Mouse (Mus musculus): Measurements from ENCODE around the gene Cx3cr1.

Cx3cr1 gene

DNA sequence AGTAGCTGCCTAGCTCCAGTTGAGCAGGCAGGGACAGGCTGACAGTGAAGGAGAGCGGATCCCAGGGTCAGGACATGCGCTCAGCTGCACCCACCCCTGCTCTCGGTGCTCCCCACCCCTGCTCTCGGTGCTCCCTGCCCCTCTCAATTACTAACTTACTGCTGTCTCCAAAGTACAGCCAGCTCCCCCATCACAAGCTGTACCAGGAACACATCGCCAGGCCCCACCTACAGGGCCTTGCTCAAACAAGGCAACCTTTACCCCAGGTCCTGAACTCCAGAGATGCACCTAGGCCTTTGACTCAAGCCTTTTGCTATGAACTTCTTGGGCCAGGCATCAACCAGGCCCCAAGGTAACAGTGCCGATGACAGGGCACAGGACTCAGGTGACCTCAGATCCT is 136.0 kb downstream of the Cx3cr1 start:
- DNase-seq: no peak

- DNase-seq: no peak
These were observed 137.3 kb downstream of the Cx3cr1 start for GRCm38 (mm10) chr9:119932358-119932757.

DNA sequence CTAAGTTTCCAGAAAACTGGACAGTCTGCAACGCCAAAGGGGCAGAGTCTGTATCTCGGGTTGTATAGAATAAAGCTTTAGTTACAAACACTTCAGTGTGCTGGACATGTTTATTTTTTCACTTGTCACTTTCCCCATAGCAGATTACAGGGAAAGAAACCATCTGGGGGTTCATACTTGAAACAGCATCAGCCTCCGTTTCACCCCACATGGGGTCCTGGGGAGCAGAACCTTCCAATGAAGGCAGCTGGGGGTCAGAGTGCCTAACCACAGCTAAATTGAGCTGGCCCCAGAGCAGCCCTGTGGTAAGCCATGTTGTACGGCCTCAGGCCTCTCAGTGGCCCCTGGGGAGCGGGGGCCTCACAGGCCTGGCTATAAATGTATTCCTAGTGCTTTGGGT is 143.2 kb downstream of the Cx3cr1 start:
- DNase-seq: no peak

- no peak for DNase-seq
These were observed 143.9 kb downstream of the Cx3cr1 start for GRCm38 (mm10) chr9:119925729-119926128.

GRCm38 (mm10) chr9:119925120-119925657 is 144.5 kb downstream of the Cx3cr1 start:
- peak; percentile 10 for DNase-seq

GRCm38 (mm10) chr9:119923462-119923861 is 146.2 kb downstream of the Cx3cr1 start:
- DNase-seq: no peak

DNA sequence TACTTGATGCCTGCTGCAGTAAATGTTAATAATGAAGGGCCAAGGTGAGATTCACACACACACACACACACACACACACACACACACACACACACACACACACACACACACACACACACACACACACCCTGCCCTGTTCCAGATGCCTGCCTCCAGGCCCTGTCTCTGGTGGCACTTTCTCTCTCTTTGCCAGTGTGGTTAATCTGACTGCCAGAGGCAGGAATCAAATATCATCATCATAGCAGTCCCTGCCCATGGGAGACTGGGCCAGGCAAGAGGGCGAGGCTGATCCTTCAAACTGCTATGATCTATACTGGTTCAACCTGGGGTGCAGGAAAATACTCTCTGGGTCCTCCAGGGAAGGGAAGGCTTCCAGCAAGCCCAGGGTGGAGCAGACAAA is 149.8 kb downstream of the Cx3cr1 start:
- DNase-seq: no peak

- no peak for DNase-seq
These were observed 156.4 kb downstream of the Cx3cr1 start for GRCm38 (mm10) chr9:119913087-119913838.

DNA sequence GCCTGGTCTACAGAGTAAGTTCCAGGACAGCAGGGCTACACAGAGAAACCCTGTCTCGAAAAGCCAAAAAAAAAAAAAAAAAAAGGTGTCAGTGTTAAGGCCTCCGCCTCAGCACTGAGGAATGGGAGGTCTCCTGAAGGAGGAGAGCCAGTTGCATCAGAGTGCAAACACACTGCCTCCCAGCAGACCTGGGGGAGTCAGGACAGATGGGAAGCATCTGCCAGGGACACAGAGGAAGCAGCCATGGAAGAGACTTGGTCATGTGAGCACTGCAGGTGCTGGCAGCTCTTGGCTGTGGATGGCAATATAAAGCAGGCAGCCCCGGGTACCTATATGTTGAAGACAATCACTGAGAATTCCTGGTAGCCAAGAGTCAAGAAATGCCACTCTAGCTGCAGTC is 159.7 kb downstream of the Cx3cr1 start:
- no peak for DNase-seq

GRCm38 (mm10) chr9:119908708-119909107 is 161.0 kb downstream of the Cx3cr1 start:
- no peak for DNase-seq

DNA sequence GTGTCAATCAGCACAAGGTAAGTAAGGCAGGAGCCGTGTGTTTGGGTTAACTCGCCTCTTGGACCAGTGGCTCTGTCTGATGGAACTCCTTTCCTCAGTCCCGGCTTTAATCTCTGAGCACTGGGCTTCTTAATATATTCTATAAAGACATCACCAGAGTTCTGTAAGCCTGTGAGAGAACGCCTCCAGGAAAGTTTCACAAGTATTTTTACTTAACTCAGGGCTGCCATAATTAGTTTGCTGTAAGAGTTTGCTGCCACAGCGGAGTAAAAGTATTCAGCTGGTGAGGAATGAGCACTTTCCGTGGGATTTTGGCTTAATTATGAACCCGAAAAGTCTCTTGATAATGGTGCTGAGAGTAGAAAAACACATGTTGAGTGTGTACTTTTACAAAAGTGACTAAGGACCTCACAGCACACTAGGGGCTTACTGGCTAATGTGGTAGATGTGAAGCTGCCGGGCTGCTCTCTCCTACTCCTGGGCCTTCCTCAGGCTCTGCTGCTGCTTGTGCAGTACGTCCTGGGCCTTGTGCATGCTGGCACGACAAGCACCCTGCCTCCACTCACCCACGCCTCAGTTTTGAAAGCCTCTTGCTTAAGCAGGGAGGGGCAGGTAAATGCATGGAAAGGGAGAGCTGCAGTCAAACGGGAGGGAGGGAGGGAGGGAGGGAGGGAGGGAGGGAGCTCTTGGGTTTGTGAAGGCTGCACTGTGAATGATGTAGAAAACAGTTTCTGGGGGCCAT is 167.1 kb downstream of the Cx3cr1 start:
- DNase-seq: no peak

DNA sequence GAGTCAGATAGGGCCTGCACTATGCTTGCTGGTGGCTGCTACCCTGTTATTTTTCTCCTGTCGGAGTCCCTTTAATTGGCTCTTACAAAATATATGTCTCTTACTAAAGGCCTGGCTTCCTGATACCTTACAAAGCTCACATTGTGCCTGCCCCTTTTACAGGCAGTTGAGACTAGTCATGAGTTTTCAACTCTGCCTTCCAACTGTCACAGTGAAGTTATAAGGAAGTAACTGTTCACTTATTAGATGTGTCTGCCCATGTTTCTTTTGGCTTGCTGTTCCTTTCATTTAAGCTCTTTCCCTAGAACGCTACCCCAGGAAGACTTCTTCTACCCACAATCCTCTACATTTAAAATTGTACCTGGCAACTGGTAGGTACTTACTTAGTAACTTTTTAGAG is 170.2 kb downstream of the Cx3cr1 start:
- DNase-seq: no peak

- peak; percentile 53 for DNase-seq
These were observed 174.5 kb downstream of the Cx3cr1 start for GRCm38 (mm10) chr9:119895040-119895721.

DNA sequence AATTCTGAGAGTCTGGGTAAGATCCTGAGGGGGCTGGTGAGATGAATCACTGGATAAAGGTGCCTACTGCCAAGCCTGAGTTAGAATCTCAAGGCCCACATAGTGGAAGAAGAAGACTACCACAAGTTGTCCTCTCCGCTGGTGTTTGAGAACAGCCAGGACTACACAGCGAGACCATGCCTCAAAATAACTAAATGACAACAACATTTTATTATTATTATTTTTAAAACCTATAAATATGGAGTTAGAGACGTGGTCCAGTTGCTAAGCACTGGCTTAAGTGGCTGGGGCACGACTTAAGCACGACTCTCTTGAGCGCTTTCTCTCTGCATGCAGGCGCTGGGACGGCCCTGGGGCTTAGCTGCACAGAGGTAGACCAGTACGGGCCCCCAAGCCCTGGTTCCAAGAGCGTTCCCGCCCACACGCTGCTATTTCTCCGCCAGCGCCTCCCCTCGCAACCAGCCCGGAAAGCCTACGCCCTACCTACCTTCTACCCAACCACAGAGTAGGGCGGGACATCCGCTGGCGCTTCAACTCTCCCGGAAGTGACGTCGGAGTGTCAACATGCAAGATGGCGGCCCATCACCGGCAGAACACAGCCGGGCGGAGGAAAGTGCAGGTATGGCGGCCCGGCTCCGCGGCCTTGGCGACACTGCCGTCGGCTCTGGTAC is 175.2 kb downstream of the Cx3cr1 start, which contains the start of gene Wdr48:
TSS of gene Wdr48 (plus strand) at position 540 of the 671 bp plus-strand sequence.
- DNase-seq: peak; percentile 98

DNA sequence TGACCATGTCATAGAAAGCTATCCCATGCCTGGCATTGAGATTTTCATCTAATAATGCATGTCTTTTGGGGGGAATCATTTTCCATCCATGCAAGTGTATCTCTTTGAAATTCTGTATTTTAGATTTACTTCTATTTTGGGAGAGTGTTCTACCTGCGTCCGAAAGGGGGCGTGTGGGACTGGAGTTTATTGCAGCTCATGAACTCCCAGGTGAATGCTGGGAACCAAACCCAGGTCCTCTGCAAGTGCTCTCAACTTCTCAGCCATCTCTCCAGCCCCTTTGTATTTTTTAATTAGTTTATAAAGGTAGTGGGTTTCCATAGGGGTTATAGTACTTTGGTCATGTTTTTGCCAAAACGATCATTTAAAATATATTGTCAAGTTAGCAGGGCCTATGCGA is 175.8 kb downstream of the Cx3cr1 start:
- DNase-seq: no peak

- peak; percentile 32 for DNase-seq
These were observed 179.0 kb downstream of the Cx3cr1 start for GRCm38 (mm10) chr9:119890692-119891091.

DNA sequence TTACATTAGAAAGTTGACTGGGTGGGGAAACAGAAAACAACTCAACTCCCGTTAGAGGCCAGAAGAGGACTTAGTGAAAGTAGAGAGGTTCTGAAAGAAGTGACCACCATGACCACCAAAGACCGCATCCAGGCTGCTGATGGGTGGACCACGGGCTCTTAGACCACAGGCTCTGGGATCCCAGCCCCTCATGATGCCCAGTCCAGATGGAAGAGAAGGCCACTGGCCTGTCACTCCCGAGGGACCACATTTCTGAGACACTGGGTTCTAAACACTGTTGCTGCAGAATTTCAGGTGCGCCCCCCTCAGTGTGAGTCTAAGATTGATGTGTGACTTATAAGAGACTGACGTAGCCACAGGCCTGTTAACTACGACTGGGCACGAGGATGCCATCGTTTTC is 180.2 kb downstream of the Cx3cr1 start:
- DNase-seq: no peak

DNA sequence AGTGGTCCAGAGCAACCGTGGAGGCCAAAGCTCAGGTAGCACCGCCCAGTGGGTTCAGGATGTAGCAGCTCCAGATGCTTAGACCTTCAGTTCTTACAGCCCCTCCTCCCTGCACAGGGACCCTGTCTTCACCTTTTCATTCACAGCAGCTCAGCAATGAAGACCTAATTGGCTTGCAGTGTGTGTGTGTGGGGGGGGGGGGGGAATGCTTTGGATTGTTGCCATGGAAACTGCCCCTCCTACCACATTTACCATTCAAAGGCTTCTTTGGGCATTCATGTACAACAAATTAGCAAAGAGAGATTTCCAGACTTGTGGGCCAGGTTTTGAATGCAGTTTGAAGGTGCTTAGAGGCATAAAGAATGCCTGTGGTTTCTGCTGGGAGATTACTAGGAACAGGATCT is 180.8 kb downstream of the Cx3cr1 start:
- no peak for DNase-seq

DNA sequence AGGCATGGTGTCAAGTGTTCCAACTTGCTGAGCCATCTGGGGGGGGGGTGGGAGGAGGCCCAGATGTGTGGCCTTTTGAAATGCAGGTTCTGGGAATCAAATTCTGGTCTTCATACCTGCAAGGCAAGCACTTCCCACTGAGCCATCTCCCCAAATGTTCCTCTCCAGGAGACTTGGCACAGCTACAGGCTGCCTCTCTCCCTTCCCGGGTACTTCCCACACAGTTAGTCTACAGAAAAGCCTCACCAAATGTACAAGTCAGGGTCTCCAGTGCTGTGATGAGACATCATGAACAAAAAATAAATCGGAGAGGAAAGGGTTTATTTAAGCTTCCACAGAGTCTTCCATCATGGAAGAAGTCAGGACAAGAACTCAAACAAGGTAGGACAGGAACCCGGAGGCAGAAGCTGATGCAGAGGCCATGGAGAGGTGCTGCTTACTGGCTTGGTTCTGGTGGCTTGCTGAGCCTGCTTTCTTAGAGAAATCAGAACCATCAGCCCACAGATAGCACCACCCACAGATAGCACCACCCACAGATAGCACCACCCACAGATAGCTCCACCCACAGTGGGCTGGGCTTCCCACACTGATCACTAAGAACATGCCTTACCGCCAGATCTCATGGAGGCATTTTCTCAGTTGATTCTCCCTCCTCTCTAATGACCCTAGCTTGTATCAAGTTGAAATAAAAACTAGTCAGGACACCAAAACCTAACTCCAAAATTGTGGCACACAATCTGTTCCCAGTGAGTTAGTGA is 182.4 kb downstream of the Cx3cr1 start:
- DNase-seq: no peak

- no peak for DNase-seq
These were observed 215.5 kb downstream of the Cx3cr1 start for GRCm38 (mm10) chr9:119854170-119854569.

DNA sequence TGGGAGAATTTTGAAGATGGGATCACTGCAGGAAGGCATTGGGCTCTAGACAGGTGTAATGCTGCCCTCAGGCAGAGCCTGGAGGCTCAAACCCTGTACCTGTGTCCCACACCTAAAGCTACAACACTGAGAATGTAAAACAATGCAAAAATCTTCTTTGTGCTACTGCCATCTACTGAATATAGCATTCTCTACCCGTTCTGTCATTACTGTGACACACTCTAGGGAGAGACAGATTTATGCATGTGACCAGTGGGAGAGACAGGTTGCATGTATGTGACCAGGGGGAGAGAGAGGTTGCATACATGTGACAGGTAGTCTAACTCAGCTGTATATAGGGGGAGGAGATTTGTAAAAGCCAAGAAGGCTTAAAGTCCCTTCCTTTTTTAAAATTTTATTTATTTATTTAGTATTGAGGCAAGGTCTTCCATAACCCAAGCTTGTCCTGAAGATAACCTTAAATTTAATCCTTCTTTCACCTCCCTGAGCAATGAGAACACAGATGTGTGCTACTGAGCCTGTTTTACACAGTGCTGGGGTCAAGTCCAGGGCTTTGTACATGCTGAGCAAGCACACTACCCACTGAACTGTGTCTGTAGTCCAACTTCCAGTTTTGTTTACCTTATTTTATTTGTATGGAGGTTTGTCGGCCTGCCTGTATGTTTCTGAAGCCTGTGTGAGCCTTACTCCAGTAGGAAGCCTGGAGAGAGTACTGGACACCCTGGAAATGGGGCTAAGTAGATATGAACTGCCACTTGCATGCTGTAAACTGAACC is 216.4 kb downstream of the Cx3cr1 start:
- DNase-seq: no peak

Measured in lung, postnatal 14 days (tissue).